Mouse (Mus musculus): ENCODE data around the gene Arhgap17. TPM values are rescaled to one million over a fixed set of nuclear protein-coding genes. Genes with fewer than 3 reads are reported as not detected.

Arhgap17 gene
- polyA plus RNA-seq, 1 experiment from 2014 or later, result 17.6 TPM

- WGBS, result 89% methylated on average over 2 of the region's 2 CpGs
- H3K4me3 ChIP-seq (replicated peaks; ENCODE audit: low read depth, low read length), result no peak overlapping the region
- ATAC-seq (replicated peaks; ENCODE audit: low FRiP score, low read depth), result no peak
- H3K4me2 ChIP-seq (ENCODE audit: low read length), result no peak overlapping the region
- H3K9ac ChIP-seq (ENCODE audit: low read depth, low read length), result no peak overlapping the region
- no peak for DNase-seq (ENCODE audit: low spot score)
- H3K36me3 ChIP-seq (ENCODE audit: insufficient read depth, low read length), result peaks cover 32% of the 10 kb centered on the region
- H3K27ac ChIP-seq, result no peak overlapping the region
- H3K9me3 ChIP-seq (replicated peaks; ENCODE audit: low read length), result no peaks in the 10 kb centered on the region
- no peaks in the 10 kb centered on the region for H3K4me1 ChIP-seq (replicated peaks; ENCODE audit: insufficient read depth, low read length)
- no peak for TF ChIP-seq CTCF (IDR thresholded peaks at IDR 0.05; ENCODE audit: low read depth)
- no peaks in the 10 kb centered on the region for H3K27me3 ChIP-seq (ENCODE audit: insufficient read depth, low read length)
Observed at GRCm38 (mm10) chr7:123323388-123323787, 46.3 kb downstream of the Arhgap17 start.

- no peak overlapping the region for H3K4me2 ChIP-seq (ENCODE audit: low read length)
- H3K4me1 ChIP-seq (replicated peaks; ENCODE audit: insufficient read depth, low read length), result no peaks in the 10 kb centered on the region
- H3K36me3 ChIP-seq (ENCODE audit: insufficient read depth, low read length), result peaks cover 38% of the 10 kb centered on the region
- DNase-seq (ENCODE audit: low spot score) (no peak), ATAC-seq (replicated peaks; ENCODE audit: low FRiP score, low read depth) (no peak)
- no peak overlapping the region for H3K27ac ChIP-seq
- H3K27me3 ChIP-seq (ENCODE audit: insufficient read depth, low read length), result no peaks in the 10 kb centered on the region
- no peak overlapping the region for H3K9ac ChIP-seq (ENCODE audit: low read depth, low read length)
- no peaks in the 10 kb centered on the region for H3K9me3 ChIP-seq (replicated peaks; ENCODE audit: low read length)
- 82% methylated on average over 13 of the region's 13 CpGs for WGBS
- no peak for TF ChIP-seq CTCF (IDR thresholded peaks at IDR 0.05; ENCODE audit: low read depth)
- H3K4me3 ChIP-seq (replicated peaks; ENCODE audit: low read depth, low read length), result no peak overlapping the region
Observed at GRCm38 (mm10) chr7:123322452-123323121, 47.1 kb downstream of the Arhgap17 start.

- TF ChIP-seq CTCF (IDR thresholded peaks at IDR 0.05; ENCODE audit: low read depth), result no peak
- no peaks in the 10 kb centered on the region for H3K9me3 ChIP-seq (replicated peaks; ENCODE audit: low read length)
- no peak overlapping the region for H3K9ac ChIP-seq (ENCODE audit: low read depth, low read length)
- whole genome bisulfite sequencing, result 64% methylated on average over 3 of the region's 3 CpGs
- no peak for DNase-seq (ENCODE audit: low spot score)
- ATAC-seq (replicated peaks; ENCODE audit: low FRiP score, low read depth), result no peak
- no peaks in the 10 kb centered on the region for H3K27me3 ChIP-seq (ENCODE audit: insufficient read depth, low read length)
- no peaks in the 10 kb centered on the region for H3K4me1 ChIP-seq (replicated peaks; ENCODE audit: insufficient read depth, low read length)
- H3K27ac ChIP-seq, result no peak overlapping the region
- H3K4me3 ChIP-seq (replicated peaks; ENCODE audit: low read depth, low read length), result no peak overlapping the region
- H3K4me2 ChIP-seq (ENCODE audit: low read length), result no peak overlapping the region
- peaks cover 42% of the 10 kb centered on the region; the same call in 1 of the 2 replicates for H3K36me3 ChIP-seq (ENCODE audit: insufficient read depth, low read length)
Observed at GRCm38 (mm10) chr7:123312738-123313137, 57.0 kb downstream of the Arhgap17 start.

- Histone ChIP-seq H3K27ac (no peak overlapping the region), H3K4me3 (replicated peaks; ENCODE audit: low read depth, low read length) (no peak overlapping the region), H3K27me3 (ENCODE audit: insufficient read depth, low read length) (no peaks in the 10 kb centered on the region), H3K4me2 (ENCODE audit: low read length) (no peak overlapping the region), H3K4me1 (replicated peaks; ENCODE audit: insufficient read depth, low read length) (no peaks in the 10 kb centered on the region), H3K9ac (ENCODE audit: low read depth, low read length) (no peak overlapping the region), H3K36me3 (ENCODE audit: insufficient read depth, low read length) (peaks cover 45% of the 10 kb centered on the region; the same call in 1 of the 2 replicates), H3K9me3 (replicated peaks; ENCODE audit: low read length) (no peaks in the 10 kb centered on the region)
- no peak for DNase-seq (ENCODE audit: low spot score)
- ATAC-seq (replicated peaks; ENCODE audit: low FRiP score, low read depth), result no peak
- WGBS, result 62% methylated on average over 5 of the region's 5 CpGs
- TF ChIP-seq CTCF (IDR thresholded peaks at IDR 0.05; ENCODE audit: low read depth), result no peak
Observed at GRCm38 (mm10) chr7:123311836-123312235, 57.9 kb downstream of the Arhgap17 start.

- no peak for DNase-seq (ENCODE audit: low spot score)
- no peak for TF ChIP-seq CTCF (IDR thresholded peaks at IDR 0.05; ENCODE audit: low read depth)
- no peak overlapping the region for H3K9ac ChIP-seq (ENCODE audit: low read depth, low read length)
- H3K4me2 ChIP-seq (ENCODE audit: low read length), result no peak overlapping the region
- WGBS, result 96% methylated on average over 4 of the region's 4 CpGs
- H3K4me3 ChIP-seq (replicated peaks; ENCODE audit: low read depth, low read length), result no peak overlapping the region
- no peaks in the 10 kb centered on the region for H3K9me3 ChIP-seq (replicated peaks; ENCODE audit: low read length)
- no peak for ATAC-seq (replicated peaks; ENCODE audit: low FRiP score, low read depth)
- no peaks in the 10 kb centered on the region for H3K4me1 ChIP-seq (replicated peaks; ENCODE audit: insufficient read depth, low read length)
- H3K36me3 ChIP-seq (ENCODE audit: insufficient read depth, low read length), result peaks cover 47% of the 10 kb centered on the region; the same call in 1 of the 2 replicates
- no peaks in the 10 kb centered on the region for H3K27me3 ChIP-seq (ENCODE audit: insufficient read depth, low read length)
- H3K27ac ChIP-seq, result no peak overlapping the region
Observed at GRCm38 (mm10) chr7:123307887-123308558, 61.7 kb downstream of the Arhgap17 start.

GRCm38 (mm10) chr7:123307236-123307635, 62.5 kb downstream of the Arhgap17 start:
- peaks cover 46% of the 10 kb centered on the region; the same call in 1 of the 2 replicates for H3K36me3 ChIP-seq (ENCODE audit: insufficient read depth, low read length)
- no peaks in the 10 kb centered on the region for H3K9me3 ChIP-seq (replicated peaks; ENCODE audit: low read length)
- no peak for TF ChIP-seq CTCF (IDR thresholded peaks at IDR 0.05; ENCODE audit: low read depth)
- whole genome bisulfite sequencing, result 58% methylated on average over 8 of the region's 8 CpGs
- DNase-seq (ENCODE audit: low spot score), result no peak
- no peak for ATAC-seq (replicated peaks; ENCODE audit: low FRiP score, low read depth)
- H3K9ac ChIP-seq (ENCODE audit: low read depth, low read length), result no peak overlapping the region
- H3K4me3 ChIP-seq (replicated peaks; ENCODE audit: low read depth, low read length), result no peak overlapping the region
- H3K4me2 ChIP-seq (ENCODE audit: low read length), result no peak overlapping the region
- no peaks in the 10 kb centered on the region for H3K27me3 ChIP-seq (ENCODE audit: insufficient read depth, low read length)
- H3K4me1 ChIP-seq (replicated peaks; ENCODE audit: insufficient read depth, low read length), result no peaks in the 10 kb centered on the region
- H3K27ac ChIP-seq, result no peak overlapping the region

Data from kidney, postnatal 0 days (tissue).